Mouse (Mus musculus): ENCODE data around the gene Rab40c. TPM values are rescaled to one million over a fixed set of nuclear protein-coding genes. Genes with fewer than 3 reads are reported as not detected.
"Not testable (repeated sequence)": the region's sequence is repeated elsewhere in the genome, so short reads cannot be mapped to it uniquely, and the experiment has no call there.

Gene Rab40c
- polyA plus RNA-seq, 1 experiment from 2014 or later, result 30.9 TPM

DNA sequence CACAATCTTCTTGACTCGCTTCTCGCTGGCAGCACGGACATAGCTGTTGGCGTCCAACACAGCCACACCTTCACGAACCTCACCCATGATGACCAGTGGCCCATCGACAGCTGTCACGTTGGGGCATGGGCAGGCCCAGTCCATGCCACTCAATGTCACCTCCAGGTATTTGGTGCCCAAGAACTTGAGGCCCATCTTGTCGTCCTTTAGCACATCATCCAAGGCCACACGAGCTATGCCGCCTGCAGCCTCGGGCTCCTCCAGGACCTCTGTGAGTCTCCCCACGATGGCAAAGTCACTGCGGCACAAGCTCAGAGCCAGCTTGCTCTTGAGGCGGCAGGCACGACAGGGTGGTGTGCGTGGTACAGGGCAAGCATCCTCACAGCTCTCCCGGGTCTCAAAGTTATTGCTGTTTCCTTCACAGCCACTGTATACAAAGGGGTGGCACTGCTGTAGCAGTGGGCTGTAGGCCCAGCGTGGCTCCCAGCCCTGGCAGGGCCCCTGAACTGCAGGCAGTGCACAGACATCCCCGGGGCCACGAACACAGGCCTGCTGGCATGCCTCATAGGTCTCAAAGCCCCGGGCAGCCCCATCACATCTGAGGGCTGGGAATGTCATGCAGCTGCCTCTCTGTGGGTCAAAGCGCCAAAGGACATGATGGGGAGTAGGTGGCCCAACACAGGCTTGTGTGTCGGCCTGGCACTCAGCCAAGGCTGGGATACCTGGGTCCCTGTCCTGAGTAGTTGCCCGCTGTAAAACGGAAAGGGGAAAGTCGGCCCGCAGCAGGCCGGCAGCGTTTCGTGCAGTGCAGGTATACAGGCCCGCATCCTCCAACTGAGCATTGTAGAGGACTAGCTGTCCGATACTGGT lies 41.6 kb downstream of the Rab40c start:
- Histone ChIP-seq H3K27me3 (no peaks in the 10 kb centered on the region), H3K4me1 (peaks cover 54% of the 10 kb centered on the region), H3K27ac (no peak overlapping the region), H3K36me3 (peaks cover 33% of the 10 kb centered on the region), H3K9me3 (replicated peaks) (no peaks in the 10 kb centered on the region), H3K9ac (no peak overlapping the region), H3K4me2 (no peak overlapping the region), H3K4me3 (replicated peaks) (no peak overlapping the region)
- no peak for ATAC-seq (replicated peaks; ENCODE audit: low FRiP score)
- 91% methylated on average over 32 of the region's 32 CpGs for WGBS

DNA sequence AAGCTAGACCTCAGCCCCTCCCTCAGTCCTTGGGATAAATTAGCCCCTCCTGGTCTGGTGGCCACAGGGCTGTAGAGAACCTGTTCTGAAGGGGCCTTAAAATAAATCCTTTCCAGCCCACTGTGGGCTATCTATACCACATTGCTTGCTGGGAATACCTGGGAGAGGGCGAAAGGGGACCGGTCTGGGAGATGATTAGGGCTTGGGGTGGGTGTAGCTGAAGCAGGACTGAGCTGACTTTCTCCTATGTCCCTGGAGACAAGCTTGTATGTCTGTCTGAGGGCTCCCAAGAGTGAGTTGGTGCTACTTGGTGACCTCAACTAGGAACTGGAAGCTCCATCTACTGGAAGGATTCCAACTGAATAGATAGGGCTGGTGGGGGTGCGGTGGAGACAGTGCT lies 42.5 kb downstream of the Rab40c start:
- Histone ChIP-seq H3K4me2 (no peak overlapping the region), H3K9ac (no peak overlapping the region), H3K9me3 (replicated peaks) (no peaks in the 10 kb centered on the region), H3K36me3 (peaks cover 24% of the 10 kb centered on the region), H3K4me3 (replicated peaks) (no peak overlapping the region; the same call in 1 of the 2 replicates), H3K4me1 (peaks cover 52% of the 10 kb centered on the region), H3K27me3 (no peaks in the 10 kb centered on the region), H3K27ac (no peak overlapping the region)
- ATAC-seq (replicated peaks; ENCODE audit: low FRiP score), result no peak
- 94% methylated on average over 3 of the region's 3 CpGs for WGBS

DNA sequence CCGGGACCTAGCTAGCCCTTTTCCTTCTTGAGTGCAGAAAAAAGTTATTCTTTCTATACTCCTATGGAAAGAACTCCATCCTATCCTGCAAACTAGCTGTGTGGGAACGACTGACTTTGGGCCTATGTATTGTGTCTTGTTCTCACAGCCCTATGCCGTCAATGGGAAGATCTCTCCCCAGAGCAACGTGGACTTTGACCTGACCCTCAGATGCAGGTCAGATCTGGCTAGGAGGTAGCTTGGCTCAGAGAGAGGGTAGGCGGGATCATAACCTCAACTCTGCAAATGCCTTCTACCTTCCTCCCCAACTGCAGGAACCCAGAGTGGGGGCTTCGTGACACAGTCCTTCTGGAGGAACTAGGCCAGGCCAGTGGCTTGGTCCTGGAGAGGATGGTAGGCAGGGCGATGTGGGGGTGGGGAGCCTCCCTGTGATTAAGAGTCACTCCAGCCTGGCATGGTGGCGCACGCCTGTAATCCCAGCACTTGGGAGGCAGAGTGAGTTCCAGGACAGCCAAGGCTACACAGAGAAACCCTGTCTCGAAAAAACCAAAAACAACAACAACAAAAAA lies 43.1 kb downstream of the Rab40c start:
- no peak for ATAC-seq (replicated peaks; ENCODE audit: low FRiP score)
- Histone ChIP-seq H3K27me3 (no peaks in the 10 kb centered on the region), H3K4me1 (peaks cover 46% of the 10 kb centered on the region), H3K36me3 (peaks cover 22% of the 10 kb centered on the region), H3K4me3 (replicated peaks) (peak overlapping the region; percentile 84), H3K27ac (peak overlapping the region; percentile 96; the same call in 1 of the 2 replicates), H3K9me3 (replicated peaks) (no peaks in the 10 kb centered on the region), H3K4me2 (peak overlapping the region; percentile 92), H3K9ac (peak overlapping the region; percentile 77)
- 58% methylated on average over 10 of the region's 10 CpGs for WGBS

DNA sequence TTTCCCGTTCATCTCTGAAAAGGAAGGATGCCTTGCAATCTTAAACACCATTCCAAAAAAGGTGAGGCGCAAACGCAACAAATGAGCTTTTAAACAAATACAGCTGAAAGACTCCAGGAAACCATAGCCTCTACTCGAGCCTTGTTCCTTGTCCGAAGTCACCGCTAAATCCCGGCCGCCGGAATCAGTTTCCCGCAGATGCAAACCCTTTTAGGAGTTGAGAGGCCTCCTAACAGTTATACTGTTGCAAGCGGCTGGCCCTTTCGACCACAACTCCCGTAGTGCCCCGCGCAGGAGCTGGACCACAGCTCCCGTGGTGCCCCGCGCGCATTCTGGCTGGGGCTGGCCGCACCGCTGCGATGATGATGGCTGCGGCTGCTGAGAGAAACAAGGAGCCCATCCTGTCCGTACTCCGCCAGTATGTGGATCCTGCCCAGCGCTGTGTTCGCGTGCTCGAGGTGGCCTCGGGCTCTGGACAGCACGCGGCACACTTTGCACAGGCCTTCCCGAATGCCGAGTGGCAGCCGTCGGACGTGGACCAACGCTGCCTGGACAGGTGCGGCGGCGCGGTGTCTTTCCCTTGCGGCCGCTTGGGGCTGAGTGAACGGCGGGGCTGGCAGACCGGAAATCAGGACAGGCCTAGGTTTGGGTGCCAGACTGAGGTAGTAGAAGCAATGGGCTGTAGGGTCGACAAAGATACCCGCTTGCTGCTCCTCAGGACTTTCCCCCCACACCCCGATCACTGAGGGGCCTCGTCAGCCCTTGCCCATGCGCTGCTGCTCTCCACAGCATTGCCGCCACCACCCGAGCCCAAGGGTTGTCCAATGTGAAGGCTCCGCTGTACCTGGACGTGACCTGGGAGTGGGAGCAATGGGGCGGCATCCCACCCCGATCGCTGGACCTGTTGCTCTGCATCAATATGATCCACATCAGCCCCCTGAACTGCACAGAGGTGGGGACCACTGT lies 44.1 kb downstream of the Rab40c start:
- H3K36me3 ChIP-seq, result peaks cover 22% of the 10 kb centered on the region
- no peaks in the 10 kb centered on the region for H3K9me3 ChIP-seq (replicated peaks)
- peak; percentile 90 for ATAC-seq (replicated peaks; ENCODE audit: low FRiP score)
- peak overlapping the region; percentile 96 for H3K27ac ChIP-seq
- H3K27me3 ChIP-seq, result no peaks in the 10 kb centered on the region
- peak overlapping the region; percentile 92 for H3K4me2 ChIP-seq
- peak overlapping the region; percentile 77 for H3K9ac ChIP-seq
- H3K4me3 ChIP-seq (replicated peaks), result peak overlapping the region; percentile 84
- WGBS, result 1% methylated on average over 59 of the region's 59 CpGs
- H3K4me1 ChIP-seq, result peaks cover 36% of the 10 kb centered on the region

DNA sequence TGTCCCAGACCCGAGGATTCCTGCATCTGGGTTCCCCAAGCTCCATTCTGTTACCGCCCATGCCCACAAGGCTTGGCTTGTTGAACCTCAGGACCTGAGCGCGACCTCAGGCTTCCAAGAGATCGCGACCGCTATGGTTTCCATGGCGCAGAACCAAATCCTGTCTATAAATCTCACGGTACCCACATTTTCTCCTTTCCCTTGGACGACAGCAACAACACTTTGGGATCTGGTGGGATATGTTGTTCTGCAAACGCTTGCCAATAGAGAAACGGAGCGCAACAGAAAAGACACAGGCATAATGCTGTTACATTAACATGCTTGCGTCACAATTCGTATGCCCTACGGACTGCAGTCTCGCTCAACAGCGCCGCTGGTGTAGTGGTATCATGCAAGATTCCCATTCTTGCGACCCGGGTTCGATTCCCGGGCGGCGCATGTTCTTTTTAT lies 44.8 kb downstream of the Rab40c start, which contains the start of gene Mettl26:
TSS of gene Mettl26 (plus strand) at position 354 of the 450 bp plus-strand sequence.
- Histone ChIP-seq H3K27ac (peak within 1 kb of the TSS; percentile 96), H3K9ac (peak within 1 kb of the TSS; percentile 77), H3K36me3 (peaks cover 21% of the 10 kb centered on the region), H3K4me1 (peaks cover 29% of the 10 kb centered on the region), H3K4me3 (replicated peaks) (peak within 1 kb of the TSS; percentile 84), H3K4me2 (peak within 1 kb of the TSS; percentile 92), H3K9me3 (replicated peaks) (no peaks in the 10 kb centered on the region), H3K27me3 (no peaks in the 10 kb centered on the region)
- ATAC-seq (replicated peaks; ENCODE audit: low FRiP score), result peak; percentile 64
- WGBS, result under 1% methylated on average over 25 of the region's 25 CpGs

DNA sequence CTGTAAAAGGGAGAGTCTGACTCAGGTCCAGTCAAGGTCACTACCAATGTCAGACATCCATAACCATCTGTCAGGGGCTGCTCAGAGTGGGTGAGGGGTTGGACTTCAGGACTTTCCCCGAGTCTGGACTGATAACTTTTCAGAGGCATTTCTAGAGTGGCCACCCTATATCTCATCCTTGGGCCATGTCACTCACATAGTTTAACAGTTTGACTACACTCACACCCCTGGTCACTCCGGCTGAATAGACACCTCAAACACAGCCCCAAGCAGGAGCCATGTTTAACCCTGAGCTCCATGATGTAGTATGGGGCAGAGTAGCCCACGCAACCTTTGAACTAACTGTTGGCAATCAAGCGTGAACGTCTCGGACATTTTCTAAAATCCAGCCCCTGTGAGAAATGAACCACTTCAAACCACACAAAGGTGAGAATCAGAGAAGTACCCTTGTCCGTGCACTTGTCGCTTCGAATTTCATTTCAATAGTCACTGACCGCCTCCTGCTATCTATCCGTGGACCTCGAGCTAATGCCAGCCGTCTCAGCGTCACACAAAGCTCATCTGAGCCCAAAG lies 45.3 kb downstream of the Rab40c start:
- Histone ChIP-seq H3K27me3 (no peaks in the 10 kb centered on the region), H3K4me2 (peak overlapping the region; percentile 92), H3K36me3 (peaks cover 17% of the 10 kb centered on the region), H3K9ac (peak overlapping the region; percentile 77), H3K27ac (peak overlapping the region; percentile 96), H3K4me3 (replicated peaks) (peak overlapping the region; percentile 84), H3K4me1 (peaks cover 27% of the 10 kb centered on the region), H3K9me3 (replicated peaks) (no peaks in the 10 kb centered on the region)
- ATAC-seq (replicated peaks; ENCODE audit: low FRiP score), result no peak
- WGBS, result 5% methylated on average over 14 of the region's 14 CpGs

DNA sequence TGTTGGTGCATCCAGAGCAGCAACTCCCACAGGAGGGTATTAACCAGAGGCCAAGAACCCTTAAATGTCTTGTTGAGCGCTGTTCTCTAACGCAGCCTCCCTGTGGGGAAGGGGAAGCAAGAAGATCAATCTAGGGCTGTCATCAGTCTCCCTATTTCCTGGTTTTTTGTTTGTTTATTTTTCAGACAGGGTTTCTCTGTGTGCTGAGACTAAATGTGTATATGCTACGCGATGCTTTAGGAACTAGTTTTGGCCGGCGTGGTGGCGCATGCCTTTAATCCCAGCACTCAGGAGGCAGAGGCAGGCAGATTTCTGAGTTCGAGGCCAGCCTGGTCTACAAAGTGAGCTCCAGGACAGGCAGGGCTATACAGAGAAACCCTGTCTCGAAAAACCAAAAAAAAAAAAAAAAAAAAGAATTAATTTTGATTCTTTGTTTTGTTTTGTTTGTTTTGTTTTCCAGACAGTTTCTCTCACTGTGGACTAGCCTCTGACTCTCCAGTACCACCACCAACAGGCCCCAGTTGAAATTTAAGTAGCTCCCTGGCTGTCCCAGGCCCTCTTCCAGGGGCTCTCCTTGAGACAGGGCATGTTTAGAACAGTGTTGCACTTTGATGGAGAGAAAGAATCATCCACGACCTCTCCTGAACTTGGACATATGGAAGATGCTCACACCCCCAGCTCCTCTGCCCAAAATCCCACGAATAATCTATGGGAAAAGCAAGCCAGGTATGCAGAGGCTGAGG lies 46.0 kb downstream of the Rab40c start:
- ATAC-seq (replicated peaks; ENCODE audit: low FRiP score), result no peak
- Histone ChIP-seq H3K4me2 (peak overlapping the region; percentile 92), H3K27ac (peak overlapping the region; percentile 96), H3K4me3 (replicated peaks) (peak overlapping the region; percentile 84), H3K9me3 (replicated peaks) (no peaks in the 10 kb centered on the region), H3K27me3 (no peaks in the 10 kb centered on the region), H3K36me3 (peaks cover 10% of the 10 kb centered on the region), H3K4me1 (peaks cover 33% of the 10 kb centered on the region), H3K9ac (no peak overlapping the region)
- WGBS, result 67% methylated on average over 11 of the region's 11 CpGs

DNA sequence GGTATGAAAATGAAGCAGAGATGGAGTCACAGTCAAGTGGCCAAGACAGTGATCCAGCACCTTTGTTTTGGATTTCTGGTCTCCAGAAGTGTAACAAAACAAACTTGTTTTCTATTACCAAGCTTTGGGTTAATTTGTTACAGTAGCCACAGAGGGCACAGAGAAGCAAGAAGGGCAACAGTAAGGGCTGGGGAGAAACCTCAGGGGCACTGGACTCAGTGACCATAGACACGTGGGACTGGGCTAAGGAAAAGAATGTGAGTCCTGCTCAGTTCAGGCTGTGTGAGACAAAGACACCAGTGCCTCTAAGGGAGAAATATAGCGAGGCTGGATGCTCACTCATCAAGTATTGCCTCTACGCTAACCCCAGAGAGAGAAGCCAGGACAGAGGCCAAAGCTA lies 46.9 kb downstream of the Rab40c start:
- WGBS, result 81% methylated on average over 3 of the region's 3 CpGs

DNA sequence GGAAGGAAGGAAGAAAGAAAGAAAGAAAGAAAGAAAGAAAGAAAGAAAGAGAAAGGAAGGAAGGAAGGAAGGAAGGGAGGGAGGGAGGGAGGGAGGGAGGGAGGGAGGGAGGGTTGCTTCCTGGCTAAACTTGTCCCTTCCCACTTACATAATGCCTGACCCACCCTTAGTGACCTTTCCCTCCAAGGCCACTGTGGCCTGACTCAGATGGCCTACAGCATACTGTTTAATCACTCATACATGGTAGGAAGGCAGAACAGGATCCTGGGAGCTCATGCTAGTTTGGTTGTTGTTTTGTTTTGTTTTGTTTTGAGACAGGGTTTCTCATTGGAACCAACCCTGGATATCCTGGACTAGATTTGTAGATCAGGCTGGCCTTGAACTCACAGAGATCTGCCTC lies 48.0 kb downstream of the Rab40c start:
- H3K4me1 ChIP-seq, result peaks cover 43% of the 10 kb centered on the region
- not testable (repeated sequence) for ATAC-seq (replicated peaks; ENCODE audit: low FRiP score); H3K9me3 ChIP-seq (replicated peaks); H3K27ac ChIP-seq; H3K27me3 ChIP-seq; H3K4me2 ChIP-seq; H3K36me3 ChIP-seq; H3K4me3 ChIP-seq (replicated peaks); H3K9ac ChIP-seq

More for the DNA sequence above, 46.9 kb downstream of the Rab40c start:
- no peak overlapping the region for H3K9ac ChIP-seq
- ATAC-seq (replicated peaks; ENCODE audit: low FRiP score), result no peak
- H3K4me2 ChIP-seq, result no peak overlapping the region
- H3K4me3 ChIP-seq (replicated peaks), result no peak overlapping the region
- no peak overlapping the region for H3K27ac ChIP-seq
- H3K9me3 ChIP-seq (replicated peaks), result no peaks in the 10 kb centered on the region
- H3K27me3 ChIP-seq, result no peaks in the 10 kb centered on the region
- H3K36me3 ChIP-seq, result peaks cover 1% of the 10 kb centered on the region
- H3K4me1 ChIP-seq, result peaks cover 39% of the 10 kb centered on the region

DNA sequence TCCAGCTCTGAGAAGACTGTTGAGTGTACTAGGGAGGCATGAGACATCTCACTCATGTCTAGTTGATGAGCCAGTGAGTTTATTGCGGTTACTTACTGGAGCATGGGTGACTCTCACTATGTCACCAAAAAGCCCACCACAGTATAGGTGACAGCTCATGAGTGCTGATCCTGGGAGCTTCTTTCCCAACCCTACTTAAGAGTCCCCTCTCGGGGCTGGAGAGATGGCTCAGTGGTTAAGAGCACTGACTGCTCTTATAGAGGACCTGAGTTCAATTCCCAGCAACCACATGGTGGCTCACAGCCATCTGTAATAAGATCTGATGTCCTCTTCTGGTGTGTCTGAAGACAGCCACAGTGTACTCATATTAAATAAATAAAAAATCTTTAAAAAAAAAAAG lies 49.6 kb downstream of the Rab40c start:
- Histone ChIP-seq H3K4me2 (no peak overlapping the region), H3K27ac (no peak overlapping the region), H3K4me3 (replicated peaks) (no peak overlapping the region), H3K9ac (no peak overlapping the region), H3K36me3 (no peaks in the 10 kb centered on the region), H3K27me3 (no peaks in the 10 kb centered on the region), H3K4me1 (peaks cover 37% of the 10 kb centered on the region), H3K9me3 (replicated peaks) (no peaks in the 10 kb centered on the region)
- ATAC-seq (replicated peaks; ENCODE audit: low FRiP score), result no peak
- 92% methylated on average over 2 of the region's 2 CpGs for WGBS

DNA sequence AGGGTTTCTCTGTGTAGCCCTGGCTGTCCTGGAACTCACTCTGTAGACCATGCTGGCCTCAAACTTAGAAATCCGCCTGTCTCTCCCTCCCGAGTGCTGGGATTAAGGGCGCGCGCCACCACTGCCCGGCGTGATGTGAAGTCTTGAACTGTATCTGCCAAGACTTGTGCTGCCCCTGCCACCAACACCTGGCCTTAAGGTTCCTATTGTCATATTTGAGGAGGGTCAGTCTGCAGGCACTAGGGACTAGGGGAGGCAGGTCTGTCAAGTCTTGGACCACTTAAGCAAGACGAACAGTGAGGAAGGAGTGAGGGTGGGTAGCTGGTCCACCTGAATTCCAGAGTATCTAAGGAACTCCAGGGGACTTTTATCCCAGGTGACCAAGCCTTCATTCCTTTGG lies 50.0 kb downstream of the Rab40c start:
- no peaks in the 10 kb centered on the region for H3K27me3 ChIP-seq
- no peak overlapping the region for H3K4me3 ChIP-seq (replicated peaks)
- H3K27ac ChIP-seq, result no peak overlapping the region
- peaks cover 36% of the 10 kb centered on the region for H3K4me1 ChIP-seq
- no peak for ATAC-seq (replicated peaks; ENCODE audit: low FRiP score)
- peaks cover 2% of the 10 kb centered on the region; the same call in 1 of the 2 replicates for H3K36me3 ChIP-seq
- H3K9me3 ChIP-seq (replicated peaks), result no peaks in the 10 kb centered on the region
- no peak overlapping the region for H3K9ac ChIP-seq
- H3K4me2 ChIP-seq, result no peak overlapping the region
- WGBS, result 88% methylated on average over 8 of the region's 8 CpGs
